Mouse (Mus musculus) MEL (cell line): ENCODE results near the gene Agpat1.

Experiments used
- CHD2 ChIP-seq: IDR thresholded peaks from 2 replicates; pipeline ENCODE4 v1.6.1; 2011; ENCODE audit warnings: low read length, improper control_type of control experiment
- CTCF ChIP-seq, 3 experiments: IDR thresholded peaks in 2 of 3; conservative IDR thresholded peaks in 1 of 3; 2 replicates each; pipeline ENCODE4 v1.5.1; 2011 to 2012; ENCODE audit warnings: low read length in 3 of 3, low read depth in 2 of 3, mild to moderate bottlenecking in 2 of 3, improper control_type of control experiment in 1 of 3, inconsistent platforms in 1 of 3, mixed read lengths in 1 of 3, moderate library complexity in 1 of 3; ENCODE audit not compliant: control insufficient read depth in 1 of 3, insufficient read depth in 1 of 3, poor library complexity in 1 of 3, severe bottlenecking in 1 of 3
- E2F4 ChIP-seq: IDR thresholded peaks from 2 replicates; pipeline ENCODE4 v1.6.1; 2011; ENCODE audit warnings: low read depth, low read length, improper control_type of control experiment, borderline replicate concordance
- EP300 ChIP-seq, 2 experiments: IDR thresholded peaks; 2 replicates each; pipeline ENCODE4 v1.6.1; 2011; ENCODE audit warnings: improper control_type of control experiment in 2 of 2, low read length in 2 of 2, low read depth in 1 of 2, mild to moderate bottlenecking in 1 of 2
- GABPA ChIP-seq: IDR thresholded peaks from 2 replicates; pipeline ENCODE4 v1.6.1; 2012; ENCODE audit warnings: low read depth, mild to moderate bottlenecking, inconsistent platforms, low read length, improper control_type of control experiment, moderate library complexity
- MAFK ChIP-seq: IDR thresholded peaks from 2 replicates; pipeline ENCODE4 v1.6.1; 2011; ENCODE audit warnings: low read depth, mild to moderate bottlenecking, low read length, improper control_type of control experiment, borderline replicate concordance
- MAZ ChIP-seq: IDR thresholded peaks from 2 replicates; pipeline ENCODE4 v1.6.1; 2012; ENCODE audit warnings: low read depth, mild to moderate bottlenecking, inconsistent platforms, low read length, improper control_type of control experiment
- MEF2A ChIP-seq: IDR thresholded peaks from 2 replicates; pipeline ENCODE4 v1.6.1; 2014; ENCODE audit warnings: low read depth, mild to moderate bottlenecking, inconsistent platforms, low read length, improper control_type of control experiment; ENCODE audit not compliant: poor library complexity, insufficient replicate concordance, severe bottlenecking; ENCODE audit errors: extremely low read depth
- MYC ChIP-seq: IDR thresholded peaks from 2 replicates; pipeline ENCODE4 v1.6.1; 2011; ENCODE audit warnings: low read depth, mild to moderate bottlenecking, low read length, improper control_type of control experiment, moderate library complexity
- POLR2A ChIP-seq, 2 experiments: IDR thresholded peaks; 2 replicates each; pipeline ENCODE4 v1.6.1; 2011 to 2012; ENCODE audit warnings: low read length in 2 of 2, mild to moderate bottlenecking in 2 of 2, control low read depth in 1 of 2, improper control_type of control experiment in 1 of 2, low read depth in 1 of 2, moderate library complexity in 1 of 2; ENCODE audit not compliant: control insufficient read depth in 1 of 2, insufficient read depth in 1 of 2, poor library complexity in 1 of 2
- POLR2AphosphoS5 ChIP-seq: IDR thresholded peaks from 2 replicates; pipeline ENCODE4 v1.6.1; 2012; ENCODE audit warnings: low read depth, borderline replicate concordance, mild to moderate bottlenecking, inconsistent platforms, low read length, moderate library complexity, mixed read lengths
- TAL1 ChIP-seq: IDR thresholded peaks from 2 replicates; pipeline ENCODE4 v1.6.1; 2012; ENCODE audit warnings: mild to moderate bottlenecking, inconsistent platforms, low read length, moderate library complexity, mixed read lengths
- TCF12 ChIP-seq: IDR thresholded peaks from 2 replicates; pipeline ENCODE4 v1.6.1; 2014; ENCODE audit warnings: low read depth, mild to moderate bottlenecking, inconsistent platforms, low read length, improper control_type of control experiment, moderate library complexity

- TF ChIP-seq MEF2A (no peak), CTCF (IDR thresholded peaks at IDR 0.05 in 2 of 3, conservative IDR thresholded peaks at IDR 0.05 in 1 of 3; ENCODE audit: control insufficient read depth in 1 of 3, insufficient read depth in 1 of 3, low read depth in 2 of 3, low read length in 3 of 3, poor library complexity in 1 of 3, severe bottlenecking in 1 of 3) (no peak), EP300 (IDR thresholded peaks at IDR 0.05; ENCODE audit: low read depth in 1 of 2, low read length in 2 of 2) (no peak), CHD2 (no peak), TAL1 (no peak), POLR2A (IDR thresholded peaks at IDR 0.05; ENCODE audit: control insufficient read depth in 1 of 2, insufficient read depth in 1 of 2, low read depth in 1 of 2, low read length in 2 of 2, poor library complexity in 1 of 2) (no peak), MYC (no peak), GABPA (no peak), E2F4 (no peak), MAZ (no peak), POLR2AphosphoS5 (no peak), TCF12 (no peak), MAFK (no peak)
Observed at GRCm38 (mm10) chr17:34556406-34556805, 47.7 kb upstream of the Agpat1 start.
